Mouse (Mus musculus) midbrain, embryonic 14.5 days (tissue): ENCODE measurements around the gene Arhgap24. TPM values are rescaled to one million over a fixed set of nuclear protein-coding genes. Genes with fewer than 3 reads are reported as not detected.

Source experiments
- ATAC-seq: fragments of 200-750 bp; cut with Nextera tagmentation; 2 replicates; pipeline ENCODE4 v1.8.0; 2017; ENCODE audit warnings: moderate number of reproducible peaks, moderate library complexity; ENCODE audit not compliant: low FRiP score, low TSS enrichment
- DNase-seq: peaks from one replicate; pipeline ENCODE4 v3.0.0-alpha.2; 2015
- H3K27ac ChIP-seq: fragments of 300-500 bp; sonication (generic); replicated peaks from 2 replicates; pipeline ENCODE4 v1.5.1; 2014; ENCODE audit warnings: mild to moderate bottlenecking, low read depth, low read length, moderate library complexity
- H3K27me3 ChIP-seq: fragments of 300-500 bp; sonication (generic); 2 replicates; pipeline ENCODE4 v1.6.1; 2014; ENCODE audit warnings: low read length, control low read depth, mixed read lengths; ENCODE audit not compliant: control insufficient read depth, insufficient read depth
- H3K36me3 ChIP-seq: fragments of 300-500 bp; sonication (generic); 2 replicates; pipeline ENCODE4 v1.6.1; 2014; ENCODE audit warnings: low read length, control low read depth; ENCODE audit not compliant: control insufficient read depth, insufficient read depth
- H3K4me1 ChIP-seq: fragments of 300-500 bp; sonication (generic); 2 replicates; pipeline ENCODE4 v1.6.1; 2014; ENCODE audit warnings: mild to moderate bottlenecking, antibody characterized with exemption, low read length, control low read depth; ENCODE audit not compliant: control insufficient read depth, insufficient read depth
- H3K4me2 ChIP-seq: fragments of 300-500 bp; sonication (generic); 2 replicates; pipeline ENCODE4 v1.6.1; 2014; ENCODE audit warnings: mild to moderate bottlenecking, low read length, moderate library complexity
- H3K4me3 ChIP-seq: fragments of 300-500 bp; sonication (generic); replicated peaks from 2 replicates; pipeline ENCODE4 v1.5.1; 2014; ENCODE audit warnings: low read depth, low read length
- H3K9ac ChIP-seq: fragments of 300-500 bp; sonication (generic); replicated peaks from 2 replicates; pipeline ENCODE4 v1.6.1; 2014; ENCODE audit warnings: mild to moderate bottlenecking, low read length, moderate library complexity
- H3K9me3 ChIP-seq: fragments of 300-500 bp; sonication (generic); 2 replicates; pipeline ENCODE4 v1.6.1; 2016; ENCODE audit warnings: low read length, control low read depth, mixed read lengths; ENCODE audit not compliant: control insufficient read depth
- WGBS: fragments of 180-500 bp; shearing (Covaris S2); extraction: QIAGEN DNeasy Blood & Tissue Kit; methylation state at CpG from one replicate; pipeline ENCODE4 v1.1.7; 2014; 5-methylcytosine and 5-hydroxymethylcytosine counted together
- polyA plus RNA-seq: library from polyadenylated mRNA; unstranded; fragments of >200 nt; fragmentation: Nextera tagmentation; extraction: Ambion mirVana; gene quantifications from 2 replicates; pipeline ENCODE4 v1.2.1, GENCODE M21; 2014

The Arhgap24 gene
- polyA plus RNA-seq, 1 experiment from 2014 or later, result 7.3 TPM

DNA sequence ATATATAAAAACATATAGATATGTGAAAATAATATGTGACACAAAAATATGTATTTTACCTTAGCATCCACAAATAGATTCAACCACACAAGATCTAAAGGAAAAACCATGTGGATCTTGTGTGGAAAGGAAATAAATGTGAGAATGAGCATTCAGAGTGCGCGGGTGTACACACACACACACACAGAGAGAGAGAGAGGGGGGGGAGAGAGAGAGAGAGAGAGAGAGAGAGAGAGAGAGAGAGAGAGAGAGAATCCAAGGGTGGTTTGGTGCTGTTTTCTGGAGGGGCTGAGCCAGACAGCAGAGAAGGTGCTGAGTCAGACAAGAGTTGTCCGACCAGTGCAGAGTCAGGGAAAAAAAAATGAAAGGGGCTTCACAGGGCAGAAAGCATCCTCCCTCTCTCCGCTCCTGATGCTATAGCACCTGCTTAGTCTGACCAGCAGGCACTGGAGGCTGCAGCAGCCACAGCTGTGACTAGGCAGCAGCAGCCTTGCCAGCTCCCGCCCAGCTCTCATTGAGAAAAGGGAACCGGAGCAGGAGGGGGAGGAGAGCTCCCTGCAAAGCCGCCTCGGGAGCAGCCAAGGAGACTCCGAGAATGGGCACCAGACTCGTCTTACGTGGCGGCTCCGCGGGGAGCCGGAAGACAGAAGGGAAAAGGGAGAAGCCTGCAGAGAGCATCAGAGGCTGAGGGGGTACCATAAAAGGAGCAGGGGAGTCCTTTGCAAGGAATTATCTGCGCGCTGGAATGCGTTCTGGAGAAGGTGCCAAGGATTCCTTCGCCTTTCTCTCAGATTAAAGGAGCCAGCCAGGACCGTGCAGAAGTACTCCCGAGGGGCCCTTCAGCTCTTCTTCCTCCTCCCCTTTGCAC lies 363.8 kb downstream of the Arhgap24 start:
- peak overlapping the region; percentile 64 for H3K4me2 ChIP-seq
- DNase-seq (peak; percentile 89), ATAC-seq (peak; percentile 89)
- peak overlapping the region; percentile 37 for H3K4me3 ChIP-seq
- H3K36me3 ChIP-seq, result no peaks in the 10 kb centered on the region
- peak overlapping the region; percentile 81 for H3K27ac ChIP-seq
- H3K27me3 ChIP-seq, result no peaks in the 10 kb centered on the region
- H3K4me1 ChIP-seq, result peaks cover 29% of the 10 kb centered on the region
- peak overlapping the region; percentile 56 for H3K9ac ChIP-seq
- WGBS, result under 1% methylated on average over 21 of the region's 21 CpGs
- H3K9me3 ChIP-seq, result no peaks in the 10 kb centered on the region

GRCm38 (mm10) chr5:102845800-102846199 lies 364.6 kb downstream of the Arhgap24 start:
- ATAC-seq (no peak), DNase-seq (no peak)
- H3K36me3 ChIP-seq, result no peaks in the 10 kb centered on the region
- H3K27me3 ChIP-seq, result no peaks in the 10 kb centered on the region
- no peak overlapping the region for H3K27ac ChIP-seq
- 15% methylated on average over 11 of the region's 11 CpGs for WGBS
- H3K9me3 ChIP-seq, result no peaks in the 10 kb centered on the region
- peak overlapping the region; percentile 64 for H3K4me2 ChIP-seq
- H3K4me3 ChIP-seq, result peak overlapping the region; percentile 37
- H3K4me1 ChIP-seq, result peaks cover 29% of the 10 kb centered on the region
- peak overlapping the region; percentile 56 for H3K9ac ChIP-seq

GRCm38 (mm10) chr5:102847859-102848258 lies 366.7 kb downstream of the Arhgap24 start:
- Histone ChIP-seq H3K4me3 (no peak overlapping the region), H3K27me3 (no peaks in the 10 kb centered on the region), H3K9ac (no peak overlapping the region; the same call in 1 of the 2 replicates), H3K4me2 (peak overlapping the region; percentile 64), H3K36me3 (no peaks in the 10 kb centered on the region), H3K9me3 (no peaks in the 10 kb centered on the region), H3K4me1 (peaks cover 29% of the 10 kb centered on the region), H3K27ac (no peak overlapping the region)
- DNase-seq (no peak), ATAC-seq (no peak)
- WGBS, result 69% methylated on average over 4 of the region's 4 CpGs

DNA sequence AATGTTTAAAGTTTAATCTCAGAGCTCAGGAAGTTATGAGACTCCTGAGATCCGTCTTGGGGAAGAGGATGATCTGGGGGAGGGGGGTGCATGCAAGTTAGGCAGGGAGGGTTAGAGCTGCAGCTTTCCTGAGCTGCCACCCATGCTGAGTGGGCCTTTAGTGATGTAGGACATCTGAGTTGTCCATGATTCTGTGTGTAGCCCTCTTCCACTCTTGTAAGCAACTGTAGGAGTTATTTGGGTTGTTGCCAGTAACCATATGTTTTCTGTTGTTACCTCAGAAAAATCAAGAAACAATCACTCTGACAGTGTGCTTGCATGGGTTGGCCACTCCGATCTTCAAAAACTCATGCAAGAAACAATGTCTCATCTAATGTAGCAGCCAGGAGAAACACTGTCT lies 370.6 kb downstream of the Arhgap24 start:
- H3K4me2 ChIP-seq, result no peak overlapping the region
- no peaks in the 10 kb centered on the region for H3K9me3 ChIP-seq
- no peaks in the 10 kb centered on the region for H3K36me3 ChIP-seq
- 92% methylated on average over 2 of the region's 2 CpGs for WGBS
- no peak overlapping the region for H3K9ac ChIP-seq
- ATAC-seq (no peak), DNase-seq (no peak)
- no peak overlapping the region for H3K27ac ChIP-seq
- H3K4me1 ChIP-seq, result peaks cover 8% of the 10 kb centered on the region
- H3K4me3 ChIP-seq, result no peak overlapping the region
- H3K27me3 ChIP-seq, result no peaks in the 10 kb centered on the region

DNA sequence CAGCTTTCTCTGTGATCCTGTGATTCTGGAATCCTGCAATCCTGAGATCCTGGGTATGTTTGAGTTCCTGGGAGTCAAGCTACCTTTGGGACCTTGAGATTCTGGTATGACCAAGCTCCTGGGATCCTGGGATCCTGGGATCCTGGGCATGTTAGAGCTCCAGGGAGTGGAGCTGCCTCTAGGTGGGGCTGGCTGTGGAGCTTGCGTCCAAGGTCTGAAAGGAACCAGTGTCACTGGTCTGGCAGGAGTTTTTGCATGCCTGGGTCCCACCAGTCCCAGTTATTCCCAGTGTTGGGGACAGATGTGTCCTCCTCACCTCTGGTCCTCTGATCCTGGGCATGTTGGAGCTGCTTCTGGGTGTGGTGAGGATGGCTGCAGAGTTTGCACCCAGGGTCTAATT lies 372.6 kb downstream of the Arhgap24 start:
- H3K9me3 ChIP-seq, result no peaks in the 10 kb centered on the region
- H3K36me3 ChIP-seq, result no peaks in the 10 kb centered on the region
- no peaks in the 10 kb centered on the region for H3K27me3 ChIP-seq
- 93% methylated on average over 1 of the region's 1 CpGs for WGBS
- H3K4me1 ChIP-seq, result no peaks in the 10 kb centered on the region; the same call in 1 of the 2 replicates
- no peak overlapping the region for H3K27ac ChIP-seq
- no peak overlapping the region for H3K4me3 ChIP-seq
- no peak overlapping the region for H3K4me2 ChIP-seq
- H3K9ac ChIP-seq, result no peak overlapping the region
- no peak for ATAC-seq
- no peak for DNase-seq

- Histone ChIP-seq H3K27ac (no peak overlapping the region), H3K9ac (no peak overlapping the region), H3K9me3 (no peaks in the 10 kb centered on the region), H3K4me1 (no peaks in the 10 kb centered on the region; the same call in 1 of the 2 replicates), H3K4me3 (no peak overlapping the region), H3K36me3 (no peaks in the 10 kb centered on the region), H3K4me2 (peak overlapping the region; percentile 39), H3K27me3 (no peaks in the 10 kb centered on the region)
- ATAC-seq, result no peak
- WGBS, result 13% methylated on average over 10 of the region's 10 CpGs
- DNase-seq, result peak; percentile 63
Observed at GRCm38 (mm10) chr5:102855805-102856204, 374.6 kb downstream of the Arhgap24 start.

DNA sequence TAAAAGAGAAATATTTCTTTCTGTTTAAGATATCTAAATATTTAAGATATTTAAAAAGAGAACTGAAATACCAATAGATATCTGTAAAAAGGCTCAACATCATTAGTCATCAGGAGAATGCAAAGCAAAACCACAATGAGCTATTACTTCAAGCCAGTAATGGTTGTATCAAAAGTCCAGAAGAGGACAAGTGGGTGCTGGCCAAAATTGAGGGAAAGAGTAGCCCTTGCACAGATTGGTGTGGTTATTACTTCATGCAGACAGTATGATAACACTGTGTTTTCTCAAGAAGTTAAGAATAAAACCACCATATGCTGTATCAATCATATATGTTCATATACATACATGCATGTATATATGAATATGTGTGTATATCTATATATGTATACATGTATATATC lies 376.9 kb downstream of the Arhgap24 start:
- no peak for DNase-seq
- H3K9ac ChIP-seq, result no peak overlapping the region
- H3K27me3 ChIP-seq, result no peaks in the 10 kb centered on the region
- no peak for ATAC-seq
- H3K4me3 ChIP-seq, result no peak overlapping the region
- H3K36me3 ChIP-seq, result no peaks in the 10 kb centered on the region
- no peak overlapping the region for H3K27ac ChIP-seq
- H3K4me1 ChIP-seq, result no peaks in the 10 kb centered on the region; the same call in 1 of the 2 replicates
- H3K9me3 ChIP-seq, result no peaks in the 10 kb centered on the region
- no peak overlapping the region for H3K4me2 ChIP-seq

GRCm38 (mm10) chr5:102859749-102860148 lies 378.6 kb downstream of the Arhgap24 start:
- H3K4me3 ChIP-seq, result no peak overlapping the region
- 87% methylated on average over 11 of the region's 11 CpGs for WGBS
- H3K36me3 ChIP-seq, result no peaks in the 10 kb centered on the region
- DNase-seq (no peak), ATAC-seq (no peak)
- no peak overlapping the region for H3K4me2 ChIP-seq
- H3K27me3 ChIP-seq, result no peaks in the 10 kb centered on the region
- H3K27ac ChIP-seq, result no peak overlapping the region
- no peak overlapping the region for H3K9ac ChIP-seq
- H3K4me1 ChIP-seq, result no peaks in the 10 kb centered on the region; the same call in 1 of the 2 replicates
- no peaks in the 10 kb centered on the region for H3K9me3 ChIP-seq

DNA sequence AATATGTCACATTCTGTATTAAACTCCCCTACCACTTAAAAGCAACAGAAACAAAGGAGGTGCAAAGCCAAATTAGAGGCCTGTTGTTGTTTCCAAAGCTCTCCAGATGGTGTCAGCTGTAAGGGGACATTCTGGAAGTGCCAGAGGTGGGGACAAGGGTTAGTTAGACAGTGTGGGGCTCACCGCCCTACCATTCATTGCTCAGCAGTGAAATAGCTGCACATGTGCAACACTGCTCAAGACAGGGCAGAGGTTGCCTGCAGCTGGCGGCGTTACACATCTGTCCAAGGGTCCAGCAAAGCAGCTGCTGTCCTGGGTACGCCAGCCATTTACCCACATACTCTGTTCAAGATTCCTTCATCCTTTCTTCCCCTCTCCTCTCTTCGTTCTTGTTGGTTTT lies 387.0 kb downstream of the Arhgap24 start:
- no peaks in the 10 kb centered on the region for H3K4me1 ChIP-seq
- H3K36me3 ChIP-seq, result no peaks in the 10 kb centered on the region
- ATAC-seq, result no peak
- WGBS, result 68% methylated on average over 5 of the region's 5 CpGs
- H3K9ac ChIP-seq, result no peak overlapping the region
- no peak overlapping the region for H3K27ac ChIP-seq
- no peaks in the 10 kb centered on the region for H3K27me3 ChIP-seq
- H3K4me3 ChIP-seq, result no peak overlapping the region
- no peaks in the 10 kb centered on the region for H3K9me3 ChIP-seq
- H3K4me2 ChIP-seq, result no peak overlapping the region
- DNase-seq, result no peak
